Mouse (Mus musculus): ENCODE results near the gene Fth1.
A peak's percentile ranks its signal among the peaks of the same experiment; 100 is the strongest.
"Not testable (repeated sequence)": the region's sequence is repeated elsewhere in the genome, so short reads cannot be mapped to it uniquely, and the experiment has no call there.

The Fth1 gene

GRCm38 (mm10) chr19:9960769-9961168 is 19.6 kb upstream of the Fth1 start:
- no peak for DNase-seq (ENCODE audit: extremely low read depth, low read depth)

DNA sequence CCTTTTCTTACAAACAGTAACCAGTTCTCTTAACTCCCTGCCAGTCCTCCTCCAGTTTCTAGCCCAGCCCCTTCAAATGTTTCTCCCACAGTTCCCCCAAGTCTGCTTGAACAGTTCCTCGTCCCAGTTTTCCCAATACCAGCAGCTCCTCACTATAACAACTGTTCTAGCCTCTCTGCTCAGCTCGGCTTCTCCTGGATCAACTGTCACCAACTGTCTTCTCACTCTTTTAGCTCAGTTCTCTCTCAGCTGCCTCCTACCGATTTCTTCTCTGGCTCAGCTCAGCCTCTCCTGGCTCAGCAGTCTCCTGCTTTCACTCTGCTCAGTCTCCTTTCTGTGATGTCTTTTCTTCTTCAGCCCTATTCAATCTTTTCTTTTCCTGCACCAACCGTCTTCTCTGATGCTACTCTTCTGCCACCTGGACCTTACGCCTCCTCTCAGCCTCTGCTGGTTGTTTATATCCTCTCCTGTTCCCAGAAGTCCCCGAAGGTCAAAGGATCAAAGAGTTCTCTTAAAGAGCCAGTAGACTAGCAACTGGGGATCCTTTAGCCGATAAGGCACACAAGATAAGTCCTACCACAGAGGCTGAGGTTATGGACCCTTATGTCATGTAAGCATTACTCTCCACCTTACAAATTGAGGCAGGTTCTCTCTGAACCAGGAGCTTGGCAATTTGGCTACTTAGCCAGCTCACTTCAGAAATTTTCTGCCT is 16.0 kb upstream of the Fth1 start:
- no peak for DNase-seq (ENCODE audit: extremely low read depth, low read depth)

- DNase-seq (ENCODE audit: extremely low read depth, low read depth), result no peak
Measured at GRCm38 (mm10) chr19:9966096-9966867, 14.1 kb upstream of the Fth1 start.

GRCm38 (mm10) chr19:9968081-9968787 is 12.2 kb upstream of the Fth1 start:
- no peak for DNase-seq (ENCODE audit: extremely low read depth, low read depth)

- not testable (repeated sequence) for DNase-seq (ENCODE audit: extremely low read depth, low read depth)
Measured at GRCm38 (mm10) chr19:9974853-9975252, 5.5 kb upstream of the Fth1 start.

DNA sequence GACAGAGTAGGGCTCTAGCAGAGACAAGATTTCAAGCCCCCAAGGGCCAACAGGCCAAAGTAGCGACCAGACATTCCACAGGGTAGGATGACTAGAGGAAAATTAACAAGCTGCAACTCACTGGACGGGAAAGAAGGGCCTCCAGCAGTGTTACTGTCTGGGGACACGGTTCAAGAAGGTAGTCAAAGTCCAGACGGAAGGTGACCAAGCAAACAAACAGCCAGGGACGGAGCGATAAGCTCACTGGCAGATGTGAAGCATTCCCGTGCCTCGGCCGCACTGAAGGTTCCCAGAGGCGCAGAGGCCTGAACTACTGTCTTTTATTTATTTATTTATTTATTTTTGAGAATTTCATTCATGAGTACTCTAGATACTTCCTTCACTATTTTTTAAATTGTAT is 3.3 kb upstream of the Fth1 start:
- DNase-seq (ENCODE audit: extremely low read depth, low read depth), result no peak

DNA sequence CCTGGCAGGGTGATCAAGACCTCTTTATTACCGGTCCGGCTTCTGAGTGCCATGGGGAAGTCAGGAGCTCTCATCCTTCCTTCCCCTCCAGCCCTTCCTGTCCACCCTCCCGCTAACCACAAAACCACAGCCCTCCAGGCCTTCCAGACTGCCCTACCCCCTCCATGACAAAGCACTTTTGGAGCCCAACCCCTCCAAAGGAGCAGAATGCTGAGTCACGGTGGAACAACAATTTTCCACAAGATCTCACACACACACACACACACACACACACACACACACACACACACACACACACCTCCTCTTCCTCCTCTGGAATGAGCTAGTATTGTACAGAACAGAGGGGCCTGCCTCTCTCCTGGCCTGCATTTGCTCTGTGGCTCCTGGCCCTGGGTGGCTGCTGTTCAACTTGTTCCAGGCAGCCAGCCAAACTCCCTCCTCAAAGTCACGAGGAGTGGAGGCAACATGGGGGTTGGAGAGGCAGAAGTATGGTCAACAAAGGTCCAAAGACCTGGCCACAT is 1.9 kb upstream of the Fth1 start:
- DNase-seq (ENCODE audit: extremely low read depth, low read depth), result peak; percentile 80

DNA sequence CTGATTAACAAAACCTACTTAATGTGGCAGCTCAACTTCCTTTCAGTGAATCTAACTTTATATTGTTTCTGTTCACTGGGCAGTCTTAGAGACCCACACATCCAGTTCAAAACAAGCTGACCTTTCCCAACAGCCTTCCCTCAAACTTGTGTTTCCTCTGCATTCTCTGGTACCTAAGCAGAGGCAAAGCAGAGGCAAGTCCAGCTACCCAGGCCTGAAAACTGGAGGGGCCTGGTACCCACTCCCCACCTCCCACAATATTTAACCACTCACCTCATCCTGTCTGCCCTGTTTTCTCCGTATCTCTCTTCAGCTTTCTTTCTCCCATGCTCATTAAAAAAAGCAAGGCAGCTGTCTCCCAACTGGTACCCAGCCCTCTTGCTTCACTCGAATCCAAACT is 1.2 kb upstream of the Fth1 start:
- no peak for DNase-seq (ENCODE audit: extremely low read depth, low read depth)

DNA sequence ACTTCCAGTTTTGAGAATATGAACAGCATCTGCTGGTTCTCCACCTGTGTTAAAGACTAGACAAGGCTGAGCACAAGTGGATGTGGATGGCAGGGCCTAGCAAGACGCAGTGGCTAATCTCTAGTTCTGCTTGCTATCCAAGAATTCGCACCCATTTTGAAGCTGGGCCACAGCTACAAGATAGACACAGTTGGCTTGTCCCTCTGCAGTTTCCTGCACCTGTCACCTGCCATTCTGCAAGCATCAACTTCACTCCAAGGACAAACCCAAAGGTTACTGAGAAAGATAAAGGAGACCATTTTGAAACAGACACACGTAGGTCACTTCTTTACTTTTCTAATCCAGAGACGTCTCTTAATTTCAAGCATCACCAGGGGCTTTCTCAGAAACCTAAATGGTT is 1.2 kb downstream of the Fth1 start:
- no peak for DNase-seq (ENCODE audit: extremely low read depth, low read depth)

- peak; percentile 88 for DNase-seq (ENCODE audit: extremely low read depth, low read depth)
Measured at GRCm38 (mm10) chr19:9982151-9982851, 1.9 kb downstream of the Fth1 start.

- peak; percentile 75 for DNase-seq (ENCODE audit: extremely low read depth, low read depth)
Measured at GRCm38 (mm10) chr19:9982852-9983542, 2.6 kb downstream of the Fth1 start.

DNA sequence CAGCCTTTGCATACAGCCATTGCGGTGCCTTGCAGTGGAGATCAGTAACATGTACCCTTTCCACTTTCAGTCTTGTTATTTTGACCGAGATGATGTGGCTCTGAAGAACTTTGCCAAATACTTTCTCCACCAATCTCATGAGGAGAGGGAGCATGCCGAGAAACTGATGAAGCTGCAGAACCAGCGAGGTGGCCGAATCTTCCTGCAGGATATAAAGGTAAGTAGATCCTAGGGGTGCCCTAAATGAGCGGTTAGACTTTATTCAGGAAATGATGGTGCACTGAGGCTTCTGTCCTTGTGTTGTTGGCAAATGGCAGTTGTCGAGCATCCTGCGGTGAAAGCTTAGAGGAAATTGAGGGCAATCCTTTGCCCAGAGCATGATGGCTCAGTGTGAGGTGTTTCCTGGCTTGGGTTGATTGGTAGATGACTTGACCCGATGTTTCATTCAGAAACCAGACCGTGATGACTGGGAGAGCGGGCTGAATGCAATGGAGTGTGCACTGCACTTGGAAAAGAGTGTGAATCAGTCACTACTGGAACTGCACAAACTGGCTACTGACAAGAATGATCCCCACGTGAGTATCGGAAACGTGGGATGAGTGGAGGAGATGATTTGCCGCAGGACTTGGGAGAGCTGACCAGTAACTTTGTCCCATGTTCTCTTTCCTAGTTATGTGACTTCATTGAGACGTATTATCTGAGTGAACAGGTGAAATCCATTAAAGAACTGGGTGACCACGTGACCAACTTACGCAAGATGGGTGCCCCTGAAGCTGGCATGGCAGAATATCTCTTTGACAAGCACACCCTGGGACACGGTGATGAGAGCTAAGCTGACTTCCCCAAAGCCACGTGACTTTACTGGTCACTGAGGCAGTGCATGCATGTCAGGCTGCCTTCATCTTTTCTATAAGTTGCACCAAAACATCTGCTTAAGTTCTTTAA is 4.0 kb downstream of the Fth1 start:
- DNase-seq (ENCODE audit: extremely low read depth, low read depth), result no peak

- DNase-seq (ENCODE audit: extremely low read depth, low read depth), result no peak
Measured at GRCm38 (mm10) chr19:9985190-9985899, 4.9 kb downstream of the Fth1 start.

DNA sequence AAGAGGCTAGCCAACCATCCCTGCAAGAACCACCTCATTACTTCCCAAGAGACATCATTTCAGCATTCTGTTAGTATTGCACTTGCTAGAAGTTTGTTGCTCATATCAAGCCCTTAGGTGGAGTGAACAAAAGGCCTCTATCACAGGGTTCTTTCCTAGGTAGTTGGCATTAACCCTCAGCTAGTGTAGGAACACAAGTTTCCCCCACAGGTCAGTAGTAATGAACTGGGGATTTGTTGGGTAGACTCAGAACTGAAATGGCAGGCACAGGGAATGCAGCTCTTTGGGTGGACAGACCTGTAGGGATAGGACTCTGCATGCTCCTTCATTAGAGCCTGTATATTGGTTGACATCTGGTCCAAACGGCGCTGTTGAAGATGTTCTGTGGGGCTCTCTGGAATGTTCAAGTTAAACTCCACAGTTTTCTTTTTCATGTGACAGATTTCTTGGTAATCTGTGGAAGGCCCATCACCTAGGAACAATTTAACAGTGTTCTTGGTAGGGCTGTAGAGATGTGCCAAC is 5.6 kb downstream of the Fth1 start:
- no peak for DNase-seq (ENCODE audit: extremely low read depth, low read depth)

- DNase-seq (ENCODE audit: extremely low read depth, low read depth), result no peak
Measured at GRCm38 (mm10) chr19:9987192-9987591, 6.8 kb downstream of the Fth1 start.

DNA sequence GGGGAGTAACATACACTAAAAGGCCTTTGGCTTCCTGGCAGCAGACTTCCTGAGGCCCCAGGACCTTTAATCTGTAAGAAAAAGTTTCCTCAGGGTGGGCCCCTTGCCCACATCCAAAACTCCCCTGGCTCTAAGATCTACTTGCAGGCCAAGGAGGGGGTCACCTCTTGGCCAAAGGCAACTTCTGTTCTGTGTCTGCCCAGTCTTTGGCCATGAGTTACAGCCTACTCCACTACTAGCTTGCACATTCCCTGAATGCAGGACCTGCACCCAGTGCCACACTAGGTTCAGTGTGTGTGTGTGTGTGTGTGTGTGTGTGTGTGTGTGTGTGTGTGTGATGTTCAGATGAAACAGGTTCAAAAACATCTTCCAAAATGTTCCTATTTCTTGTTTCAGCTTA is 7.2 kb downstream of the Fth1 start:
- no peak for DNase-seq (ENCODE audit: extremely low read depth, low read depth)

DNA sequence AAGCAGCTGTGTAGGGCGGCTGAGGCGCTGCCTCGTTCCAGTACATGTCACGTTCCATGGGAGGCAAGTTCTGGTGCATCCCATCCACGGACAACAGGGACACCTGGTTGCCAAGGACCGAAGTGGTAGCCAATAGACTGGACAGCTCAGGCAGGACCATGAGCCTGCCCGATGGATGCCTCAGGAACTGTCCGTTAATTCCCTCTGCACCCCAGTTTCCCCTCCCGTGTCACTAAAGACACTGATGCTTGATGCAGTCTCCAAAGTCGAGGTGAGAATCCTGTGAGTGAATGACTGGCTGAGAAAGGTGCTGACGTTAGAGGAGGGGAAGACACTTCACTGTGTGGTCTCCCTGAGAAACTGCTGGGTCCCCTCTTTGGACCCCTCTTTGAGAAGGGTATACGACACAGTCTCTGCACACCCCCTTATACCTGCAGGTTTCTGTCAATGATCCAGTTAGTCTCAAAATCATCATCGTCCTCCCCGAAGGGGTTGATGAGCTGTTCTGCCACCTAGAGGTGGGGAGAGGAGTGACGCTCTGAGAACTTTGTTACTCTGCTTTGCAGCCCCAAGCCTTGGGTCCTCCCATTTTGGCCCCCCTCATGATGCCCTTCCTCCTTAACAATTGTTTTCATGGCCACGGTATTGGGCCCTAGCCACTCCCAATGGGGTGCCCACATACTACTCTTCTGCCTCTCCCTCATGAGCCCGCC is 8.9 kb downstream of the Fth1 start:
- peak; percentile 36 for DNase-seq (ENCODE audit: extremely low read depth, low read depth)

- no peak for DNase-seq (ENCODE audit: extremely low read depth, low read depth)
Measured at GRCm38 (mm10) chr19:9989884-9990256, 9.5 kb downstream of the Fth1 start.

All from MEL-GATA-1-ER (cell line).